Mouse (Mus musculus): ENCODE measurements at regions not wholly inside any gene's neighbourhood (a gene's known extent, or its start where the extent isn't known, plus 50 kb on each side); places are given as distances from the start of the nearest gene placed in this dataset.
A peak's percentile ranks its signal among the peaks of the same experiment; 100 is the strongest.

GRCm38 (mm10) chr5:12639549-12639948, 256.4 kb downstream of the Sema3d start:
- Histone ChIP-seq H3K27me3 (ENCODE audit: control insufficient read depth, insufficient read depth, low read length) (no peaks in the 10 kb centered on the region), H3K9ac (ENCODE audit: low read depth, low read length, severe bottlenecking) (no peak overlapping the region)

GRCm38 (mm10) chr5:12646269-12646668, 263.1 kb downstream of the Sema3d start:
- Histone ChIP-seq H3K9ac (ENCODE audit: low read depth, low read length, severe bottlenecking) (no peak overlapping the region), H3K4me1 (ENCODE audit: control insufficient read depth, insufficient read depth, low read length) (no peaks in the 10 kb centered on the region), H3K27me3 (ENCODE audit: control insufficient read depth, insufficient read depth, low read length) (no peaks in the 10 kb centered on the region), H3K36me3 (ENCODE audit: control insufficient read depth, insufficient read depth, low read length) (no peaks in the 10 kb centered on the region), H3K4me2 (replicated peaks; ENCODE audit: low read depth, low read length, severe bottlenecking) (no peak overlapping the region), H3K4me3 (replicated peaks; ENCODE audit: low read length) (no peak overlapping the region), H3K9me3 (ENCODE audit: control insufficient read depth, low read length) (no peaks in the 10 kb centered on the region), H3K27ac (replicated peaks; ENCODE audit: low read depth, low read length) (no peak overlapping the region)
- ATAC-seq (ENCODE audit: low FRiP score, low read depth): no peak
- no peak for TF ChIP-seq POLR2A (IDR thresholded peaks at IDR 0.05; ENCODE audit: borderline replicate concordance, extremely low read depth, insufficient read depth, insufficient read length)
- 35% methylated on average over 2 of the region's 2 CpGs for WGBS
- DNase-seq (ENCODE audit: low spot score): peak; percentile 44

More at GRCm38 (mm10) chr5:12639549-12639948, 256.4 kb downstream of the Sema3d start:
- Histone ChIP-seq H3K4me2 (replicated peaks; ENCODE audit: low read depth, low read length, severe bottlenecking) (no peak overlapping the region), H3K4me3 (replicated peaks; ENCODE audit: low read length) (no peak overlapping the region), H3K27ac (replicated peaks; ENCODE audit: low read depth, low read length) (no peak overlapping the region), H3K9me3 (ENCODE audit: control insufficient read depth, low read length) (no peaks in the 10 kb centered on the region), H3K36me3 (ENCODE audit: control insufficient read depth, insufficient read depth, low read length) (no peaks in the 10 kb centered on the region), H3K4me1 (ENCODE audit: control insufficient read depth, insufficient read depth, low read length) (peaks cover 10% of the 10 kb centered on the region; the same call in 1 of the 2 replicates)
- ATAC-seq (ENCODE audit: low FRiP score, low read depth) (no peak), DNase-seq (ENCODE audit: low spot score) (no peak)
- TF ChIP-seq POLR2A (IDR thresholded peaks at IDR 0.05; ENCODE audit: borderline replicate concordance, extremely low read depth, insufficient read depth, insufficient read length): no peak

DNA sequence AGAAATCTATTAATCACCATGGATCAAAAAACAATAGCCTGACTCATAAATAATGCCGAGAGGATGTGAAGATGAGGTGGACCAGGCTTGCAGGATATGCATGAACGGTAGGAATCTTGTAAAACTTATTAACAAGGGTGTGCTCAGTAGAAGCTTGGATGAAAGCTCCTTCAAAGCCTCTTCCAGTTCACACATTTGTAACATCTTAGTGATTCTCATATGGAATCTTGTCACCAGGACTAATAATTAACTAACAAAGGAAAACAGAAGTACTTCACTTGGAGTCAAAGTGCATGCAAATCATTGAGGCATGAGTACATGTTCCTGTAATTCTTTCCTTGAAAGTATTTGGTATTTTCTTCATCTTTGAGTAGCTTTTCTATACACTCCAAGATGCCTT, 290.5 kb downstream of the Sema3d start:
- no peak overlapping the region for H3K4me3 ChIP-seq (replicated peaks; ENCODE audit: low read length)
- no peaks in the 10 kb centered on the region for H3K9me3 ChIP-seq (ENCODE audit: control insufficient read depth, low read length)
- no peak overlapping the region for H3K27ac ChIP-seq (replicated peaks; ENCODE audit: low read depth, low read length)
- H3K36me3 ChIP-seq (ENCODE audit: control insufficient read depth, insufficient read depth, low read length): no peaks in the 10 kb centered on the region
- no peaks in the 10 kb centered on the region for H3K4me1 ChIP-seq (ENCODE audit: control insufficient read depth, insufficient read depth, low read length)
- no peak overlapping the region for H3K9ac ChIP-seq (ENCODE audit: low read depth, low read length, severe bottlenecking)
- whole genome bisulfite sequencing: 56% methylated on average over 2 of the region's 2 CpGs
- ATAC-seq (ENCODE audit: low FRiP score, low read depth) (no peak), DNase-seq (ENCODE audit: low spot score) (no peak)
- no peaks in the 10 kb centered on the region for H3K27me3 ChIP-seq (ENCODE audit: control insufficient read depth, insufficient read depth, low read length)
- H3K4me2 ChIP-seq (replicated peaks; ENCODE audit: low read depth, low read length, severe bottlenecking): no peak overlapping the region
- TF ChIP-seq POLR2A (IDR thresholded peaks at IDR 0.05; ENCODE audit: borderline replicate concordance, extremely low read depth, insufficient read depth, insufficient read length): no peak

DNA sequence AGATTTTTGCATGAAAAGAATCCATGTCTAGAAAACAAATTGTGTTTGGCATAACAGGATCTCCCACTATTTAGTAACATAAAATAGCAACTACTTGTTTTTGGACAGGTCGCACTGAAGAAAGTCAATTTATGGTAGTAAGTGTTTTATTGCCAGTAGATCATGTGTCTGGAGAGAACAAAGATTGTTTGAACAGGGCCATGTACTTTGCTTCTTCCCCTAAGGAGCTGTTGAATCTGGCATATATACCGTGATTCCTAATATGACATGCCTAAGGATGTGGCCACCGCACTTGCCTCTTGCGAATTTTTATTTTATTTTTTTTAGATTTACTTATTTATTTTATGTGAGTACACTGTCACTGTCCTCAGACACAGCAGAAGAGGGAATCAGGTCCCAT, 290.9 kb downstream of the Sema3d start:
- no peak overlapping the region for H3K27ac ChIP-seq (replicated peaks; ENCODE audit: low read depth, low read length)
- no peak overlapping the region for H3K4me2 ChIP-seq (replicated peaks; ENCODE audit: low read depth, low read length, severe bottlenecking)
- ATAC-seq (ENCODE audit: low FRiP score, low read depth): no peak
- H3K27me3 ChIP-seq (ENCODE audit: control insufficient read depth, insufficient read depth, low read length): no peaks in the 10 kb centered on the region
- no peaks in the 10 kb centered on the region for H3K9me3 ChIP-seq (ENCODE audit: control insufficient read depth, low read length)
- no peaks in the 10 kb centered on the region for H3K36me3 ChIP-seq (ENCODE audit: control insufficient read depth, insufficient read depth, low read length)
- no peak for TF ChIP-seq POLR2A (IDR thresholded peaks at IDR 0.05; ENCODE audit: borderline replicate concordance, extremely low read depth, insufficient read depth, insufficient read length)
- DNase-seq (ENCODE audit: low spot score): no peak
- H3K4me1 ChIP-seq (ENCODE audit: control insufficient read depth, insufficient read depth, low read length): no peaks in the 10 kb centered on the region
- no peak overlapping the region for H3K4me3 ChIP-seq (replicated peaks; ENCODE audit: low read length)
- WGBS: 69% methylated on average over 4 of the region's 4 CpGs
- no peak overlapping the region for H3K9ac ChIP-seq (ENCODE audit: low read depth, low read length, severe bottlenecking)

GRCm38 (mm10) chr5:12676712-12677111, 293.5 kb downstream of the Sema3d start:
- TF ChIP-seq POLR2A (IDR thresholded peaks at IDR 0.05; ENCODE audit: borderline replicate concordance, extremely low read depth, insufficient read depth, insufficient read length): no peak

GRCm38 (mm10) chr5:12714894-12715293, 331.7 kb downstream of the Sema3d start:
- H3K36me3 ChIP-seq (ENCODE audit: control insufficient read depth, insufficient read depth, low read length): no peaks in the 10 kb centered on the region
- DNase-seq (ENCODE audit: low spot score) (no peak), ATAC-seq (ENCODE audit: low FRiP score, low read depth) (no peak)
- no peak overlapping the region for H3K4me3 ChIP-seq (replicated peaks; ENCODE audit: low read length)
- no peaks in the 10 kb centered on the region for H3K4me1 ChIP-seq (ENCODE audit: control insufficient read depth, insufficient read depth, low read length)
- peaks cover 8% of the 10 kb centered on the region for H3K9me3 ChIP-seq (ENCODE audit: control insufficient read depth, low read length)
- H3K27ac ChIP-seq (replicated peaks; ENCODE audit: low read depth, low read length): no peak overlapping the region
- no peaks in the 10 kb centered on the region for H3K27me3 ChIP-seq (ENCODE audit: control insufficient read depth, insufficient read depth, low read length)
- no peak overlapping the region for H3K9ac ChIP-seq (ENCODE audit: low read depth, low read length, severe bottlenecking)
- 89% methylated on average over 3 of the region's 3 CpGs for WGBS
- H3K4me2 ChIP-seq (replicated peaks; ENCODE audit: low read depth, low read length, severe bottlenecking): no peak overlapping the region
- TF ChIP-seq POLR2A (IDR thresholded peaks at IDR 0.05; ENCODE audit: borderline replicate concordance, extremely low read depth, insufficient read depth, insufficient read length): no peak

More at GRCm38 (mm10) chr5:12676712-12677111, 293.5 kb downstream of the Sema3d start:
- H3K4me3 ChIP-seq (replicated peaks; ENCODE audit: low read length): no peak overlapping the region
- H3K4me2 ChIP-seq (replicated peaks; ENCODE audit: low read depth, low read length, severe bottlenecking): no peak overlapping the region
- no peak for ATAC-seq (ENCODE audit: low FRiP score, low read depth)
- H3K9ac ChIP-seq (ENCODE audit: low read depth, low read length, severe bottlenecking): no peak overlapping the region
- no peak overlapping the region for H3K27ac ChIP-seq (replicated peaks; ENCODE audit: low read depth, low read length)
- no peaks in the 10 kb centered on the region for H3K36me3 ChIP-seq (ENCODE audit: control insufficient read depth, insufficient read depth, low read length)
- H3K27me3 ChIP-seq (ENCODE audit: control insufficient read depth, insufficient read depth, low read length): no peaks in the 10 kb centered on the region
- WGBS: 14% methylated on average over 3 of the region's 3 CpGs
- peak; percentile 5 for DNase-seq (ENCODE audit: low spot score)
- no peaks in the 10 kb centered on the region for H3K4me1 ChIP-seq (ENCODE audit: control insufficient read depth, insufficient read depth, low read length)
- H3K9me3 ChIP-seq (ENCODE audit: control insufficient read depth, low read length): no peaks in the 10 kb centered on the region
